Mouse (Mus musculus) hindbrain, embryonic 11.5 days (tissue): ENCODE data around the gene Cfd. TPM values are rescaled to one million over a fixed set of nuclear protein-coding genes. Genes with fewer than 3 reads are reported as not detected.

Experiments
- ATAC-seq: fragments of 200-750 bp; cut with Nextera tagmentation; 2 replicates; pipeline ENCODE4 v1.8.0; 2017; ENCODE audit warnings: mild to moderate bottlenecking, moderate TSS enrichment, moderate library complexity; ENCODE audit not compliant: low FRiP score
- DNase-seq: peaks from one replicate; pipeline ENCODE4 v3.0.0-alpha.2; 2015; ENCODE audit warnings: low spot score
- H3K27ac ChIP-seq: fragments of 300-500 bp; sonication (generic); 2 replicates; pipeline ENCODE4 v1.5.1; 2014; ENCODE audit warnings: mild to moderate bottlenecking, low read depth, low read length
- H3K27me3 ChIP-seq: fragments of 300-500 bp; sonication (generic); 2 replicates; pipeline ENCODE4 v1.6.1; 2014; ENCODE audit warnings: mild to moderate bottlenecking, low read length, moderate library complexity, mixed read lengths; ENCODE audit not compliant: control insufficient read depth, insufficient read depth
- H3K36me3 ChIP-seq: fragments of 300-500 bp; sonication (generic); 2 replicates; pipeline ENCODE4 v1.6.1; 2014; ENCODE audit warnings: mild to moderate bottlenecking, low read length, moderate library complexity, mixed read lengths; ENCODE audit not compliant: control insufficient read depth, insufficient read depth
- H3K4me1 ChIP-seq: fragments of 300-500 bp; sonication (generic); replicated peaks from 2 replicates; pipeline ENCODE4 v1.6.1; 2014; ENCODE audit warnings: low read length, mixed read lengths; ENCODE audit not compliant: control insufficient read depth, insufficient read depth
- H3K4me2 ChIP-seq: fragments of 300-500 bp; sonication (generic); replicated peaks from 2 replicates; pipeline ENCODE4 v1.6.1; 2014; ENCODE audit warnings: mild to moderate bottlenecking, low read depth, low read length
- H3K4me3 ChIP-seq: fragments of 300-500 bp; sonication (generic); 2 replicates; pipeline ENCODE4 v1.5.1; 2014; ENCODE audit warnings: low read depth, low read length
- H3K9ac ChIP-seq: fragments of 300-500 bp; sonication (generic); 2 replicates; pipeline ENCODE4 v1.6.1; 2014; ENCODE audit warnings: low read depth, low read length
- H3K9me3 ChIP-seq: fragments of 300-500 bp; sonication (generic); 2 replicates; pipeline ENCODE4 v1.6.1; 2016; ENCODE audit warnings: low read length; ENCODE audit not compliant: control insufficient read depth
- WGBS: fragments of 180-500 bp; shearing (Covaris S2); extraction: QIAGEN DNeasy Blood & Tissue Kit; methylation state at CpG from one replicate; pipeline ENCODE4 v1.1.7; 2014; 5-methylcytosine and 5-hydroxymethylcytosine counted together
- polyA plus RNA-seq: library from polyadenylated mRNA; unstranded; fragments of >200 nt; fragmentation: Nextera tagmentation; extraction: Ambion mirVana; gene quantifications from 2 replicates; pipeline ENCODE4 v1.2.1, GENCODE M21; 2014

Gene Cfd
- polyA plus RNA-seq, 1 experiment from 2014 or later, result not detected

DNA sequence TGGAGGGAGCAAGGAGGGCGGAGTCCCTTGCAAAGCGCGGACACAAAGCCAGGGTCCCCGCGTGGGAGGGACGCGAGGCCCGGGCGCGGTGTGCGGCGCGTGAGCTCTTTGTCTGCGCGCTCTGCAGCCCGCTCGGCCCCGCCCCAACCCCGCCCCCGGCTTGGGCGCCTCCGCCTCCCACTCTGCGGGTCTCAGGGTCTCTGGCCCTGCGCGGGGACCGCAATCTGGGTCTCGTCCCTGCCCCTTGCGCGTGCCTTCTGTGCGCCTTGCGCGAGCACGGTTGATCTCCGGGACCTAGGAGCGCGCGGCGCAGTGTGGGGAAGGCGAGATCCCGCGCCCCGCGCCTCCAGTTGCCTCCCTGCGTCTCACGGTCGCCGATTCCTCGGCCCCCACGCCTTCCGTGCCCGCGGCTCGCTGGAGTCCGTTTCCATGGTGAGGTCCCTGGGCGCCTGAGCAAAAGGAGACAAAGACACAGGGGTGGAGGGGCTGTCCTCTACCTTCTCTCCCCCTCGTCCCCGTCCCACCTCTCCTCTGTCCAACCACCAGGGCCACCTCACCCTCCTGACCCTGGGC is 16.3 kb upstream of the Cfd start, which contains the start of the genes Prtn3 and Plppr3:
Gene Prtn3 (plus strand): TSS at position 187 of the 573 bp plus-strand sequence.
Gene Plppr3 (minus strand): TSS at position 345 of the 573 bp plus-strand sequence.
- H3K27me3 ChIP-seq, result no peaks in the 10 kb centered on the region
- peak within 1 kb of the TSS; percentile 89 for H3K27ac ChIP-seq
- H3K4me1 ChIP-seq, result no peaks in the 10 kb centered on the region; the same call in 1 of the 2 replicates
- H3K4me2 ChIP-seq, result peak within 1 kb of the TSS; percentile 58
- peak within 1 kb of the TSS; percentile 68 for H3K4me3 ChIP-seq
- WGBS, result under 1% methylated on average over 43 of the region's 57 CpGs
- H3K36me3 ChIP-seq, result peaks cover 5% of the 10 kb centered on the region; the same call in 1 of the 2 replicates
- H3K9ac ChIP-seq, result peak within 1 kb of the TSS; percentile 93
- ATAC-seq (peak; percentile 93), DNase-seq (peak; percentile 87)
- H3K9me3 ChIP-seq, result no peaks in the 10 kb centered on the region

DNA sequence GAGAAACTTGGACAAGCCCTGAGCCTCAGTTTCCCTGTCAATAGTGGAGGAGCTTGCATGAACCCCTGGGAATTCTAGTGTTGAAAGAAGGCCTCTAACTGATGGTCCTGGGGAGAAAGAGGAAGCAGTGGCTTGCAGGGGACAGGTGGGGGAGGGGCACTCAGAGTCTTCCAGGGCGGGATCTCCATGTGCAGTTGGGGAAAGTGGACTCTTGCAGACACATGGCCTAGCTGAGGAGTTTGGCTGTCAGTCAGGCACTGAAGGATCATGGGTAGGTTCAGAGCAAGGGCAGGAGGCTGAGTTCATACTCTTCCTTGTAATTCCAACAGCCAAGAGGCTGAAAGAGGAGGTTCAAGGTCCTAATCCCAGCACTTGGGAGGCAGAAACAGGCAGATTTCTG is 13.5 kb upstream of the Cfd start:
- Histone ChIP-seq H3K4me2 (no peak overlapping the region), H3K36me3 (no peaks in the 10 kb centered on the region), H3K9me3 (no peaks in the 10 kb centered on the region), H3K27me3 (peaks cover 8% of the 10 kb centered on the region), H3K9ac (no peak overlapping the region), H3K4me3 (no peak overlapping the region), H3K27ac (no peak overlapping the region), H3K4me1 (peaks cover 2% of the 10 kb centered on the region; the same call in 1 of the 2 replicates)
- DNase-seq (no peak), ATAC-seq (no peak)
- 38% methylated on average over 1 of the region's 1 CpGs for WGBS

DNA sequence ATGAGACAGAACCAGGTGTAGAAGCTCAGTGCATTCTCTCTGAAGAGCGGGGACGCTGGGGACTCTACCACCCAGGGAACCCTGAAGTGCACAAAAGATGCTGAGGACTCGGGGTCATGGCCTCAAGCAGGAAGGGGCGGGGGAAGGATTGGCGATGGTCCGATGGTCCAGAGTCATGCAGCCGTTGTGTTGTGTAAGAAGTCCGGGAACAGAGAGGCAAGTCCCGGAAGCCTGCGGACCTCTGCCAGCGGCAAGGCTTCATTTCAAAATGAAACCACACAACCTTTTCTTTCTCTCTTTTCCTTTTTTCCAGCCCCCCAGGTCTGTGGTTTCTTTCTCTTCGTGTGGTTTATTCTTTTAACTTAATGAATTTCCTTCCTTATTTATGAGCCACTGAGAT is 12.9 kb upstream of the Cfd start:
- no peak for ATAC-seq
- H3K4me1 ChIP-seq, result peaks cover 2% of the 10 kb centered on the region; the same call in 1 of the 2 replicates
- H3K9ac ChIP-seq, result no peak overlapping the region

DNA sequence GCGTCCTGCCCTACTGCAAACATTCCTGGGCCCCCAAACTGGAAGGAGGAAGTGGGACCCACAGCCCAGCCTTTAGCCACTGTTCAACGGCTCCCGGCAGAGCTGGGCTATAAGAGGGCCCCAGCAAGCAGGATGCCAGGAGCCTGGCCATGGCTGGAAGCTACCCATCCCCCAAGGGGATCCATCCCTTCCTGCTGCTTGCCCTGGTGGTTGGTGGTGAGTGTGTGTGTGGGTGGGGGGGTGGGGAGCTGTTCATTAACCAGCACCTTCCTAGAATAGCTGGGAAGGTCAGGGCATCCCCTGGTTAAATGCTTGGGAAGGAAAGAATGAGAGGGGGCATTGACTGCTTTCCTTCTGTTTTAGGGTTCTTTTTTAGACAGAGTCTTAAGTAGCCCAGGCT is 11.1 kb upstream of the Cfd start:
- ATAC-seq, result no peak
- Histone ChIP-seq H3K36me3 (no peaks in the 10 kb centered on the region), H3K4me3 (no peak overlapping the region), H3K9me3 (no peaks in the 10 kb centered on the region), H3K27me3 (peaks cover 14% of the 10 kb centered on the region), H3K4me2 (no peak overlapping the region), H3K4me1 (peaks cover 2% of the 10 kb centered on the region; the same call in 1 of the 2 replicates), H3K27ac (no peak overlapping the region), H3K9ac (no peak overlapping the region)
- 53% methylated on average over 3 of the region's 3 CpGs for WGBS
- no peak for DNase-seq

More for the DNA sequence above, 12.9 kb upstream of the Cfd start:
- Histone ChIP-seq H3K4me3 (no peak overlapping the region), H3K27me3 (peaks cover 13% of the 10 kb centered on the region), H3K9me3 (no peaks in the 10 kb centered on the region), H3K4me2 (no peak overlapping the region), H3K27ac (no peak overlapping the region), H3K36me3 (no peaks in the 10 kb centered on the region)
- no peak for DNase-seq
- WGBS, result 55% methylated on average over 12 of the region's 12 CpGs

DNA sequence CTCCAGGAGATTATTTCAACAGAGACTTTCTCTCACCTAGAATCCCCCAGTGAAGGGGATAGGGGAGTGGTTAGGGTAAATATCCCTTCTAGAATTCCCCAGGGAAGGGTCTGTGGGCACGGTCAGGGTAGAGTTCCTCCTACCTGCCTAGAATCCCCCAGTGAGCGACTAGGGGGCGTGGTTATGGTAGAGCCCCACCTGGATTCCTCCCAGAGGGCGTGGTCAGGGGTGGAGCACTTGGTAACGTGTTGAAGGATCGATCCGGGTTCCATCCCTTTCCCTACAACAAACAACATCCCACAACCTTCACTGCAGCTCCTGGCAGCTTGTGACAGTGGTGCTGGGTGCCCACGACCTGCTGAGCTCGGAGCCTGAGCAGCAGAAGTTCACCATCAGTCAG is 9.9 kb upstream of the Cfd start:
- Histone ChIP-seq H3K27me3 (peaks cover 14% of the 10 kb centered on the region), H3K27ac (no peak overlapping the region), H3K9me3 (no peaks in the 10 kb centered on the region), H3K9ac (no peak overlapping the region), H3K4me2 (no peak overlapping the region), H3K36me3 (no peaks in the 10 kb centered on the region), H3K4me3 (no peak overlapping the region), H3K4me1 (0 out of 2 replicates have a peak, but pooled peaks cover 2% of the 10 kb centered on the region)
- DNase-seq (no peak), ATAC-seq (no peak)
- whole genome bisulfite sequencing, result 21% methylated on average over 9 of the region's 9 CpGs

DNA sequence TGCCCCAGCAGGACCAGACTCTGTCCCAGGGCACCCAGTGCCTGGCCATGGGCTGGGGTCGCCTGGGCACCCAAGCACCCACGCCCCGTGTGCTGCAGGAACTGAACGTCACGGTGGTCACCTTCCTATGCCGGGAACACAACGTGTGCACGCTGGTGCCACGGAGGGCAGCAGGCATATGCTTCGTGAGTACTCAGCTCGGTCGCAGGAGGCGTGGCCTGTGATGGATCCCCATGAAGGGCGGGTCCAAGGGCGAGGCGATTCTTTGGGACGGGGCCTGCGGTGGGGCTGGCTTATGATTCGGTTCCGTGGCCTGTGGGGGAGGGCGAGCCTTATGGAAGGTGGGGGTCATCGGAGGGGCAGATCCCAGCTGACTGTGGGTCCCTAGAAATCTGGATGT is 8.7 kb upstream of the Cfd start:
- no peak for ATAC-seq
- Histone ChIP-seq H3K4me3 (peak overlapping the region; percentile 6; the same call in 1 of the 2 replicates), H3K4me2 (peak overlapping the region; percentile 11; the same call in 1 of the 2 replicates), H3K4me1 (0 out of 2 replicates have a peak, but pooled peaks cover 2% of the 10 kb centered on the region), H3K27ac (no peak overlapping the region), H3K27me3 (peaks cover 14% of the 10 kb centered on the region), H3K9ac (no peak overlapping the region), H3K36me3 (no peaks in the 10 kb centered on the region), H3K9me3 (no peaks in the 10 kb centered on the region)
- peak; percentile 34 for DNase-seq
- 7% methylated on average over 22 of the region's 22 CpGs for WGBS

DNA sequence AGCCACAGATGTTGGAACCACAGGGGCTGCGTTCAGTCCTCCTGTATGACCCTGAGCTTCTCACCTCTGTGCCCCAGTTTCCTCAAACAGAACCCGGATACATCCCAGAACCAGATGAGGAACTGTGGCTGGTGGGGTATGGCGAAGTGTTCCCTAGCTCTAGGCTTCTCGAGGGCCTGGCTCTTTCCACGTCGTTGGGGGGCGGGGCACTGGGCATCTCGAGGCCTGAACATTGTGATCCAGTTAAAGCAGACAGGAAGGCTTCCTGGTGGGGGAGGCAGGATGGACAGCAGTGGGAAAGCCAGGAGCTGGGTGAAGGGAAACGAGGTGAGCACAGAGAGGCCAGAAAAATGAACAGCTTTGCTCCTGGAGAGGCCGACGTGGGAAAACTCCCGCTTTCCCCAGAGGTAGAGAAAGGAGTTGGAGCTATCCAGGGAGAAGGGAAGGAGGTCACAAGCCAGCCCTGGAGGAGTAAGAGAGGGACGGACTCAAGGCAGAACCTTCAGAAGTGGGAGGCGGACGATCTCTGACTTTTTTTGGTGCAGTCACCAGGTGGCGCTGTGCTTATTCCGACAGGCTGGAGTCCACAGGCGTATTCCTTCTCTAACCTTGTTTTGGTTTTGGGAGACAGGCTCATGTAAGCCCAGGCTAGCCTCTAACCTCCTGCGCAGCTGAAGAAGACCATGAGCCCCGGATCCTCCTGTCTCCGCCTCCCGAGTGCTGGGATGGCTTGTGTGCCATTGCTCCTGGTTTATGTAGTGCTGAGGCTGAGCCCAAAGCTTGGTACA is 7.2 kb upstream of the Cfd start:
- H3K27ac ChIP-seq, result no peak overlapping the region
- DNase-seq (peak; percentile 89), ATAC-seq (0 out of 2 replicates have a peak, but pooled peaks have one; percentile 18)
- H3K9me3 ChIP-seq, result no peaks in the 10 kb centered on the region
- 15% methylated on average over 22 of the region's 22 CpGs for WGBS
- H3K4me2 ChIP-seq, result no peak overlapping the region
- H3K4me3 ChIP-seq, result no peak overlapping the region
- H3K27me3 ChIP-seq, result peaks cover 14% of the 10 kb centered on the region
- no peaks in the 10 kb centered on the region for H3K36me3 ChIP-seq
- 0 out of 2 replicates have a peak, but pooled peaks cover 2% of the 10 kb centered on the region for H3K4me1 ChIP-seq
- 0 out of 2 replicates have a peak overlapping the region, but pooled peaks have one; percentile 11 for H3K9ac ChIP-seq

DNA sequence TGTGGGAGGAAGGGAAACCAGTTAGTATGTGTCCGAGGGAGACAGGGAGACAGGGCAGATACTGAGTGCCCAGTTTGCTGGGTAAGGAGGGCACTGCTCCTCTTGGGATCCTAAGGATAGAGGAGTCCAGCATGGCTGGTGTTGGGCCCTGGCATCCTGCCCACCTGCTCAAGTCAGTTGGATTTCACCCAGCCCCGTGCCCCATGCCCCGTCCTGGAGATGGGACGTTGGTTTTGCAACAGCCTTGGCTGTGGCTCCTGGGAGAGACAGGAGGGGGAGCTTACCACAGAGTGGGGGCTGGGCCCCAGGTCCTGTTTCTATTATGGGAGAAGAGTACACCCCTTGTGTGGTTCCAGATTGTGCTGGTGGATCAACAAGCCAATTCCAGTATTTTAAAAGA is 6.2 kb upstream of the Cfd start:
- no peak for ATAC-seq
- Histone ChIP-seq H3K27ac (no peak overlapping the region), H3K9me3 (no peaks in the 10 kb centered on the region), H3K36me3 (no peaks in the 10 kb centered on the region), H3K4me1 (0 out of 2 replicates have a peak, but pooled peaks cover 2% of the 10 kb centered on the region), H3K27me3 (peaks cover 14% of the 10 kb centered on the region), H3K4me3 (no peak overlapping the region), H3K9ac (peak overlapping the region; percentile 11; the same call in 1 of the 2 replicates), H3K4me2 (no peak overlapping the region)
- 73% methylated on average over 4 of the region's 4 CpGs for WGBS
- DNase-seq, result no peak
